Mouse (Mus musculus) lung, postnatal 10 days (tissue): Measurements from ENCODE around the gene Nek7.

ENCODE experiments used
- DNase-seq: peaks from one replicate; pipeline ENCODE4 v3.0.0; 2021

Gene Nek7

GRCm38 (mm10) chr1:138568434-138569232, 51.3 kb downstream of the Nek7 start:
- DNase-seq = no peak

GRCm38 (mm10) chr1:138567946-138568345, 52.0 kb downstream of the Nek7 start:
- DNase-seq = no peak

GRCm38 (mm10) chr1:138564677-138565076, 55.3 kb downstream of the Nek7 start:
- DNase-seq = no peak

- DNase-seq = no peak
Measured at GRCm38 (mm10) chr1:138560733-138561132, 59.2 kb downstream of the Nek7 start.

- DNase-seq = no peak
Measured at GRCm38 (mm10) chr1:138559213-138560101, 60.5 kb downstream of the Nek7 start.

- DNase-seq = peak; percentile 13
Measured at GRCm38 (mm10) chr1:138558342-138558741, 61.6 kb downstream of the Nek7 start.

GRCm38 (mm10) chr1:138554926-138555325, 65.0 kb downstream of the Nek7 start:
- DNase-seq = no peak

GRCm38 (mm10) chr1:138550184-138550583, 69.8 kb downstream of the Nek7 start:
- DNase-seq = peak; percentile 45

GRCm38 (mm10) chr1:138542170-138542515, 77.8 kb downstream of the Nek7 start:
- DNase-seq = no peak

GRCm38 (mm10) chr1:138541495-138542169, 78.3 kb downstream of the Nek7 start:
- DNase-seq = no peak

GRCm38 (mm10) chr1:138539713-138540112, 80.2 kb downstream of the Nek7 start:
- DNase-seq = no peak

GRCm38 (mm10) chr1:138538217-138538616, 81.7 kb downstream of the Nek7 start:
- DNase-seq = no peak

- DNase-seq = no peak
Measured at GRCm38 (mm10) chr1:138535758-138536574, 84.0 kb downstream of the Nek7 start.

GRCm38 (mm10) chr1:138530604-138531003, 89.3 kb downstream of the Nek7 start:
- no peak for DNase-seq

- DNase-seq = no peak
Measured at GRCm38 (mm10) chr1:138523962-138524361, 96.0 kb downstream of the Nek7 start.

- no peak for DNase-seq
Measured at GRCm38 (mm10) chr1:138518235-138518634, 101.7 kb downstream of the Nek7 start.

GRCm38 (mm10) chr1:138517360-138518099, 102.4 kb downstream of the Nek7 start:
- DNase-seq = peak; percentile 32

GRCm38 (mm10) chr1:138516946-138517345, 103.0 kb downstream of the Nek7 start:
- no peak for DNase-seq

GRCm38 (mm10) chr1:138515362-138515761, 104.6 kb downstream of the Nek7 start:
- DNase-seq = no peak

GRCm38 (mm10) chr1:138513982-138514381, 106.0 kb downstream of the Nek7 start:
- no peak for DNase-seq

- DNase-seq = no peak
Measured at GRCm38 (mm10) chr1:138510566-138510965, 109.4 kb downstream of the Nek7 start.
